Mouse (Mus musculus) intestine, embryonic 16.5 days (tissue): ENCODE results near the gene Fam160a2. TPM values are rescaled to one million over a fixed set of nuclear protein-coding genes. Genes with fewer than 3 reads are reported as not detected.
A peak's percentile ranks its signal among the peaks of the same experiment; 100 is the strongest.

Experiments used
- ATAC-seq: fragments of 200-750 bp; cut with Nextera tagmentation; 2 replicates; pipeline ENCODE4 v1.8.0; 2017; ENCODE audit warnings: moderate TSS enrichment, moderate library complexity
- H3K27ac ChIP-seq: fragments of 300-500 bp; sonication (generic); 2 replicates; pipeline ENCODE4 v1.5.1; 2014; ENCODE audit warnings: mild to moderate bottlenecking, low read length
- H3K27me3 ChIP-seq: fragments of 300-500 bp; sonication (generic); replicated peaks from 2 replicates; pipeline ENCODE4 v1.6.1; 2014; ENCODE audit warnings: low read length, control low read depth, mixed read lengths; ENCODE audit not compliant: control insufficient read depth, insufficient read depth
- H3K36me3 ChIP-seq: fragments of 300-500 bp; sonication (generic); 2 replicates; pipeline ENCODE4 v1.6.1; 2014; ENCODE audit warnings: low read length, control low read depth; ENCODE audit not compliant: control insufficient read depth, insufficient read depth
- H3K4me1 ChIP-seq: fragments of 300-500 bp; sonication (generic); 2 replicates; pipeline ENCODE4 v1.6.1; 2014; ENCODE audit warnings: low read length, control low read depth, mixed read lengths; ENCODE audit not compliant: control insufficient read depth, insufficient read depth
- H3K4me2 ChIP-seq: fragments of 300-500 bp; sonication (generic); 2 replicates; pipeline ENCODE4 v1.6.1; 2014; ENCODE audit warnings: low read depth, low read length, control low read depth
- H3K4me3 ChIP-seq: fragments of 300-500 bp; sonication (generic); 2 replicates; pipeline ENCODE4 v1.5.1; 2014; ENCODE audit warnings: mild to moderate bottlenecking, low read length
- H3K9ac ChIP-seq: fragments of 300-500 bp; sonication (generic); 2 replicates; pipeline ENCODE4 v1.6.1; 2014; ENCODE audit warnings: low read depth, low read length
- H3K9me3 ChIP-seq: fragments of 300-500 bp; sonication (generic); 2 replicates; pipeline ENCODE4 v1.6.1; 2016; ENCODE audit warnings: low read length, control low read depth; ENCODE audit not compliant: control insufficient read depth
- WGBS: fragments of 180-500 bp; shearing (Covaris S2); extraction: QIAGEN DNeasy Blood & Tissue Kit; methylation state at CpG from one replicate; pipeline ENCODE4 v1.1.7; 2014; 5-methylcytosine and 5-hydroxymethylcytosine counted together
- polyA plus RNA-seq: library from polyadenylated mRNA; unstranded; fragments of >200 nt; fragmentation: Nextera tagmentation; extraction: Ambion mirVana; gene quantifications from 2 replicates; pipeline ENCODE4 v1.2.1, GENCODE M21; 2015

Fam160a2 gene
- 44.2 and 44.9 TPM in 2 replicates for polyA plus RNA-seq

DNA sequence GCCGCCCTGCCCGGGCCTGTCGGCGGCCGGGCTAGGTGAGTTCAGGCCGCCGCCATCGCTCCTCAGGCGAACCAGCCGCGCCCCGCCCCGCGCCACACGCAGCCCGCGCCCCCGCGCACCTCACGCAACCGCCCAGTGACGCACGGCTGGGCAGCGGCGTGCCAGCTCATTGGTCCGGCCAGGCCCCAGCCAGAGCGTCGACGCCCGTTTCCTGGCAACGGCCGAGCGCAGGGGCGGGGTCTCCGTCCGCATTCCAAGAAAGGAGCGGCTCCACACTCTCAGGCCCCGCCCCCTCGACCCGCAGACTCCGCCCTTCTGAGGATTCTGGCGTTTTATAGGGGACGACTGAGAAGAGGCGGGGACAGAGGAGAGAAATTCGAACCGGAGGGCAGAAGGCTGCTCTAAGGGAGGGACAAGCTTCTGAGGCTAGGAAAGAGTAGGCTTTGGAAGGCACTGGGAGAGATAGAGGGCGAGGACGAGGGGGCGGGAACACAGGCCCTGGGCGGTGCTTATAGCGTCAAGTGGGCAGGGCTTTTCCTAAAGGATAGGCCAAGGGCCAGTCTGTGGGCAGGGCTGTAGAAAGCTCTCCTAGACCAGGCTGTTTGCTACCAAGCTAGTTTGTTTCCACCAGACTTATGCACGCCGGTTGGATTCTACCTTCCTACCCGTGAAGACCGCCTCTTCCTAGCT is at the start of gene Fam160a2:
Fam160a2 (minus strand) TSS at position 120 of the 690 bp plus-strand sequence.
- no peaks in the 10 kb centered on the region for H3K36me3 ChIP-seq
- H3K27ac ChIP-seq: peak within 1 kb of the TSS; percentile 82
- peak within 1 kb of the TSS; percentile 95 for H3K4me3 ChIP-seq
- ATAC-seq: peak; percentile 98
- no peaks in the 10 kb centered on the region for H3K9me3 ChIP-seq
- H3K4me2 ChIP-seq: peak within 1 kb of the TSS; percentile 67
- H3K4me1 ChIP-seq: peaks cover 12% of the 10 kb centered on the region
- WGBS: under 1% methylated on average over 55 of the region's 55 CpGs
- peak within 1 kb of the TSS; percentile 84 for H3K9ac ChIP-seq
- H3K27me3 ChIP-seq: no peaks in the 10 kb centered on the region

DNA sequence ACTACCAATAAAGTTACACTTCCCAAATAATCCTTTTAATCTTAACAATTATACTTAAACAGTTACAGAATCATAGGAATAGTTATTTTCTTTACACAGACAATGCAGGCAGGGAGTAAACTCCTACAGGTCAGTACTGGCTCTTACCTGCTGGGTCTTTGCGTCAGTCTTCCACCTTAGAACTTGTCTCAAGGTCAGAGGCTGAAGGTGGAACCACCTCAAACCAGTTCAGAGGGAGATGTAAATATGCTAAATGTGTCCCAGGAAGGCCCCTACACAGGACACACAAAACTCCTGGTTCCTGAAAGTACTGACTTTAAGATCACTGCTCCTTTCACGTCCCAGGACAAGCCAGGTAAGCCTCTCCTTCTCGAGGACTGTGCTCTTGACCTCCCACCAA is 45.2 kb upstream of the Fam160a2 start:
- H3K9ac ChIP-seq: no peak overlapping the region
- H3K27me3 ChIP-seq: no peaks in the 10 kb centered on the region
- no peaks in the 10 kb centered on the region for H3K9me3 ChIP-seq
- no peak for ATAC-seq
- no peak overlapping the region for H3K4me3 ChIP-seq
- H3K27ac ChIP-seq: no peak overlapping the region
- no peaks in the 10 kb centered on the region for H3K4me1 ChIP-seq
- WGBS: 72% methylated on average over 3 of the region's 3 CpGs
- no peaks in the 10 kb centered on the region for H3K36me3 ChIP-seq
- H3K4me2 ChIP-seq: no peak overlapping the region

GRCm38 (mm10) chr7:105441426-105441825 is 41.6 kb upstream of the Fam160a2 start:
- H3K27me3 ChIP-seq: no peaks in the 10 kb centered on the region
- 45% methylated on average over 4 of the region's 4 CpGs for WGBS
- no peak overlapping the region for H3K9ac ChIP-seq
- H3K9me3 ChIP-seq: no peaks in the 10 kb centered on the region
- no peaks in the 10 kb centered on the region for H3K36me3 ChIP-seq
- H3K4me2 ChIP-seq: no peak overlapping the region
- H3K4me1 ChIP-seq: no peaks in the 10 kb centered on the region
- no peak for ATAC-seq
- H3K4me3 ChIP-seq: no peak overlapping the region
- no peak overlapping the region for H3K27ac ChIP-seq

DNA sequence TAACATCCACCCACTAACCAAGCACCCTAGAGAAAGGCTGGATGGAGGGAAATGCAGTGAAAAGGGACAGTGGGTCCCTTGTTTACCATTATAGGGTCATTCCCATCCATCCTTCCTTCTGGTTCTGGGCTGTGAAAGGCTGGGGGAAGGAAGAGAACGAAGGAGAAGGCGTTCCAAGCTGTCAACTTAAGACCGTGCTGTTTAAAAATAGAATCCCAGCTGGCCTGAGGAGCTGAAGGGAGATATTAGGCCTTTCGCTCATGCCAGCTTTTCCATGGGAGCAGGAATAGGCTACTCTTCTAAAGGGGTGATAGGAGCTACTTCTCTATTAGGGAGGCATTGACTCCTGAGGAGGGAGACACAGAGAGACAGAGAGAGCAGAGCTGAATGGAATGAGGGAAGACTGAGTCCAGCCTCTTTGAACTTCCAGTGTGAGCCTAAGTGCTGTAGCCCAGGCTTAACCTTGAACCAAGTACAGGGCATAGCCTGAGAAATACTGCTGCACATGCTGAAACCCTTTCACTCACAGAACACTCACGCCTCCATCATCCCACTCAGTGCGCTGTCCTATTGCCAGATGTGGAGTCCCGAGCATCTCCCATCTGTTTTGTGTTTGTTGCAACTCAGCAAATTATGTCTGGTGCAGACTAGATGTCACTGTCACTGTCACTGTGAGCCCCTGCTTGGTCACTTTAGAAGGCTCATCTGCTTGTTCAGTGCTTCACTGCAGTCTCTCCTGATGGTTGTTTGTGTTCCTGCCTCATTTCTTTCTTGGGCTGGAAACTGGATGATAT is 38.3 kb upstream of the Fam160a2 start:
- Histone ChIP-seq H3K4me3 (no peak overlapping the region), H3K27ac (no peak overlapping the region), H3K4me1 (no peaks in the 10 kb centered on the region), H3K36me3 (no peaks in the 10 kb centered on the region), H3K9me3 (no peaks in the 10 kb centered on the region), H3K4me2 (no peak overlapping the region), H3K27me3 (no peaks in the 10 kb centered on the region), H3K9ac (no peak overlapping the region)
- WGBS: 68% methylated on average over 7 of the region's 7 CpGs
- ATAC-seq: no peak

GRCm38 (mm10) chr7:105434798-105435197 is 34.9 kb upstream of the Fam160a2 start:
- WGBS: 79% methylated on average over 22 of the region's 22 CpGs

DNA sequence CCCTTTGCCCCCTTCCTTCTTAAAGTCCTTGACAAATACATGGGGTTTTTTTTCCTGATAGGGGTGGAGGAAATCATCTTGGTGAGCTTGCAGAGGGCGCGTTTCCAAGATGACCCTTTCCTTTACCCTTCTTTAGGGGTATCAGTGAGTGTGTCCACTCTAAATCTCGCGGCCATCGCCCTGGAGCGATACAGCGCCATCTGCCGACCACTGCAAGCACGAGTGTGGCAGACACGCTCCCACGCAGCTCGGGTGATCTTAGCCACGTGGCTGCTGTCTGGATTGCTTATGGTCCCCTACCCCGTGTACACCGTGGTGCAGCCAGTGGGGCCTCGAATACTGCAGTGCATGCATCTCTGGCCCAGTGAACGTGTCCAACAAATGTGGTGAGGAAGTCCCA is 34.0 kb upstream of the Fam160a2 start:
- no peak for ATAC-seq
- Histone ChIP-seq H3K9ac (no peak overlapping the region), H3K27ac (no peak overlapping the region), H3K27me3 (no peaks in the 10 kb centered on the region), H3K4me2 (no peak overlapping the region), H3K9me3 (no peaks in the 10 kb centered on the region), H3K36me3 (no peaks in the 10 kb centered on the region), H3K4me1 (no peaks in the 10 kb centered on the region), H3K4me3 (no peak overlapping the region)
- WGBS: 84% methylated on average over 17 of the region's 17 CpGs

More at GRCm38 (mm10) chr7:105434798-105435197, 34.9 kb upstream of the Fam160a2 start:
- Histone ChIP-seq H3K4me1 (no peaks in the 10 kb centered on the region), H3K9me3 (no peaks in the 10 kb centered on the region), H3K27me3 (no peaks in the 10 kb centered on the region), H3K36me3 (no peaks in the 10 kb centered on the region), H3K27ac (no peak overlapping the region), H3K9ac (no peak overlapping the region), H3K4me2 (no peak overlapping the region), H3K4me3 (no peak overlapping the region)
- no peak for ATAC-seq

GRCm38 (mm10) chr7:105432058-105432457 is 32.2 kb upstream of the Fam160a2 start:
- ATAC-seq: no peak
- WGBS: 50% methylated on average over 1 of the region's 1 CpGs
- H3K36me3 ChIP-seq: no peaks in the 10 kb centered on the region

DNA sequence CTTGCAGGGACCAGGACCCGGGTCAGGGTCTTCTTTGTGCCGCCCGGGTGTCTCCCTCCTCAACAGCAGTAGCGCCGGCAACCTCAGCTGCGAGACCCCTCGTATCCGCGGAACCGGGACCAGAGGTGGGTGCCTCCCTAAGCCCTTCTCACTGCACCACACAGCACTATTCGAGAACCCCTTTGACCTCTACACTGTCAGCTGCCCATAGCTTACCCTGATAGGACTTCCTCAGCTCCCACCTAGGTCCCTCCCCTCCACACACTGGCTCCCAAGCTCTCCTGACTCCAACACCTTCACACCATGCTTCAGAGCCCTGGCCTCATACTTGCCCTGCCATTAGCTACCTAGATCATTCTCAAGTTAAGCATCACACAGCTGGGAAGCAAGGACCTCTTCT is 26.2 kb upstream of the Fam160a2 start:
- Histone ChIP-seq H3K9ac (no peak overlapping the region), H3K9me3 (no peaks in the 10 kb centered on the region), H3K27ac (no peak overlapping the region), H3K4me2 (peak overlapping the region; percentile 69), H3K36me3 (no peaks in the 10 kb centered on the region), H3K4me3 (peak overlapping the region; percentile 41), H3K4me1 (0 out of 2 replicates have a peak, but pooled peaks cover 8% of the 10 kb centered on the region), H3K27me3 (peaks cover 16% of the 10 kb centered on the region)
- 3% methylated on average over 11 of the region's 11 CpGs for WGBS
- ATAC-seq: 0 out of 2 replicates have a peak, but pooled peaks have one; percentile 18

More at GRCm38 (mm10) chr7:105432058-105432457, 32.2 kb upstream of the Fam160a2 start:
- Histone ChIP-seq H3K9me3 (no peaks in the 10 kb centered on the region), H3K27me3 (no peaks in the 10 kb centered on the region), H3K9ac (no peak overlapping the region), H3K4me1 (no peaks in the 10 kb centered on the region), H3K27ac (no peak overlapping the region), H3K4me3 (no peak overlapping the region), H3K4me2 (no peak overlapping the region)

DNA sequence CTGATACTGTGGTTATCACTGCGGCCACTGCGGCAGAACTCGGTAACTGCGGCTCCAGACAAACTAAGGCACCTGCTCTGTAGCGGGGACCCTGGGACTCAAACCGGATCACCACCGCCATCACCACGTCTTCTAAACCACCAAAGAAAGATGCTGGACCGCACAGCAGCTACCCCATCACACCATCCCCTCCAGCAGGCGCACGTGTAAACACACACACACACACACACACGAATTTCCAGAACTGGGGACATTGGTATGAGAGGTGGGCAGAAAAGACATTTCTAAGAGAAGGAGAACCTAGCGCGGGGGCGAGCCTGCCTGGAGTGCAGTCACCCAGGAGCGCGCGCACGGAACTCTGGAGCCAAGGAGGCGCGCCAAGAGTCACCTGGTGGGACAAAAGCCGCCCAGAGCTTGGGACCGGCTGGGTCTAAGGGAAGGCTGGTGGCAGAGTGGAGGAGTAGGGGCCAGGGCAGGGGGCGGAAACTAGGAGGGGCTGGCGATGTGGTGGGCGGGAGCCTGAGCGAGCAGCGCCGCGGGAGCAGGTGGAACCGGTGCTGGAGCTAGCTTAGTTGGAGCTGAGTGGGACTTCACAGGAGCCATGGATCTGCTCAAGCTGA is 25.7 kb upstream of the Fam160a2 start, which contains the start of gene Cckbr:
Cckbr (plus strand) TSS at position 308 of the 620 bp plus-strand sequence.
- H3K27me3 ChIP-seq: peaks cover 16% of the 10 kb centered on the region
- no peaks in the 10 kb centered on the region for H3K36me3 ChIP-seq
- no peaks in the 10 kb centered on the region for H3K9me3 ChIP-seq
- 1% methylated on average over 31 of the region's 31 CpGs for WGBS
- H3K4me3 ChIP-seq: peak within 1 kb of the TSS; percentile 41
- H3K9ac ChIP-seq: no peak within 1 kb of the TSS
- H3K4me2 ChIP-seq: peak within 1 kb of the TSS; percentile 69
- H3K27ac ChIP-seq: no peak within 1 kb of the TSS
- ATAC-seq: peak; percentile 79
- H3K4me1 ChIP-seq: 0 out of 2 replicates have a peak, but pooled peaks cover 8% of the 10 kb centered on the region
